Mouse (Mus musculus): ENCODE measurements at regions not wholly inside any gene's neighbourhood (a gene's known extent, or its start where the extent isn't known, plus 50 kb on each side); places are given as distances from the start of the nearest gene placed in this dataset.

DNA sequence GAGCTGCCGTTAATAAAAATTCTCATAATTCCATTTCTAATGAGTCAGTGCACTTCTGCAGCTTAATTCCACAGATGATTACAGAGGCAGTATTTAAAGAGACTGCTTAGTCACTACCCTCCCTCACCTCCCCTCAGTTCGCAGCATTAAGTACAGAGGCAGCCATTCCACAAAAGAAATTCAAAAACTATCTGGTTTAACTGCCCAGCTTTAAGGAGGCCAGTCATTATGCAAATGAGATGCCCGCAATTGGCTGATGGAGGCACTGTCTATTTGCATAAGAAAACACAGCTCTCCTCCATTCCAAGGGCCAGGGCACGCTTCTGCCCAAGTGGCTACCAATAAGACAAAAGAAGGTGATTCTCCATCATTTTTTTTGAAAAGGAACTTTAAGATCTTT is 172.0 kb upstream of the Tox3 start:
- TF ChIP-seq POLR2A (IDR thresholded peaks at IDR 0.05; ENCODE audit: insufficient read length, low read depth): no peak
- TF ChIP-seq POLR2AphosphoS2 (IDR thresholded peaks at IDR 0.05; ENCODE audit: insufficient read length, low read depth): no peak
- no peak for TF ChIP-seq USF1 (IDR thresholded peaks at IDR 0.05; ENCODE audit: low read depth)
- no peak for TF ChIP-seq SRF (IDR thresholded peaks at IDR 0.05; ENCODE audit: control insufficient read depth, insufficient read length, low read depth)

Data from myocyte (in vitro differentiated cells).